Mouse (Mus musculus) CH12.LX (cell line): Measurements from ENCODE around the gene Atp9a. TPM values are rescaled to one million over a fixed set of nuclear protein-coding genes. Genes with fewer than 3 reads are reported as not detected.

Experiments
- DNase-seq: peaks from one replicate; pipeline ENCODE4 v3.0.0-alpha.2; 2013; ENCODE audit errors: extremely low read depth
- H3K27ac ChIP-seq: 2 replicates; pipeline ENCODE4 v1.5.1; 2012; ENCODE audit warnings: low read depth, mild to moderate bottlenecking, control low read depth, moderate library complexity; ENCODE audit not compliant: insufficient read depth
- H3K27me3 ChIP-seq: replicated peaks from 2 replicates; pipeline ENCODE3; 2012; ENCODE audit warnings: inconsistent platforms
- H3K36me3 ChIP-seq, 2 experiments: replicated peaks in 1 of 2; 2 replicates each; pipeline versions ENCODE3 to v1.6.1; 2012; ENCODE audit warnings: inconsistent platforms in 1 of 2, low read length in 1 of 2, mild to moderate bottlenecking in 1 of 2, mixed read lengths in 1 of 2, moderate library complexity in 1 of 2; ENCODE audit not compliant: control insufficient read depth in 1 of 2, insufficient read depth in 1 of 2
- H3K4me1 ChIP-seq, 2 experiments: 2 replicates each; pipeline ENCODE4 v1.6.1; 2012; ENCODE audit warnings: inconsistent platforms in 1 of 2, moderate library complexity in 1 of 2; ENCODE audit not compliant: insufficient read depth in 2 of 2, control insufficient read depth in 1 of 2
- H3K4me2 ChIP-seq: 2 replicates; pipeline ENCODE4 v1.6.1; 2012; ENCODE audit warnings: low read depth, mild to moderate bottlenecking, control low read depth; ENCODE audit not compliant: poor library complexity, insufficient read depth, severe bottlenecking
- H3K4me3 ChIP-seq, 3 experiments: fragments of 150-350 bp in 1 of 3; sonication (generic) in 1 of 3; replicated peaks in 1 of 3; 2 replicates each; pipeline versions ENCODE3 to v1.5.1; 2011 to 2012; ENCODE audit warnings: low read depth in 2 of 3, low read length in 2 of 3, mild to moderate bottlenecking in 2 of 3, moderate library complexity in 2 of 3, control low read depth in 1 of 3, improper control_type of control experiment in 1 of 3, inconsistent platforms in 1 of 3, mixed read lengths in 1 of 3; ENCODE audit not compliant: poor library complexity in 1 of 3
- H3K79me2 ChIP-seq: replicated peaks from 2 replicates; pipeline ENCODE4 v1.6.1; 2012; ENCODE audit warnings: mild to moderate bottlenecking, moderate library complexity; ENCODE audit not compliant: control insufficient read depth, poor library complexity, insufficient read depth, severe bottlenecking; ENCODE audit errors: extremely low read depth
- H3K9ac ChIP-seq: 2 replicates; pipeline ENCODE4 v1.6.1; 2012; ENCODE audit warnings: low read depth, mild to moderate bottlenecking, control low read depth, moderate library complexity; ENCODE audit not compliant: insufficient read depth
- H3K9me3 ChIP-seq: replicated peaks from 2 replicates; pipeline ENCODE3; 2012; ENCODE audit warnings: low read length, inconsistent platforms, mixed read lengths
- BHLHE40 ChIP-seq: IDR thresholded peaks from 2 replicates; pipeline ENCODE4 v1.6.1; 2011; ENCODE audit warnings: mild to moderate bottlenecking, low read depth, low read length, improper control_type of control experiment
- CHD1 ChIP-seq: IDR thresholded peaks from 2 replicates; pipeline ENCODE4 v1.6.1; 2012; ENCODE audit warnings: low read depth, low read length, improper control_type of control experiment, inconsistent platforms
- CTCF ChIP-seq, 2 experiments: IDR thresholded peaks in 1 of 2; conservative IDR thresholded peaks in 1 of 2; 2 replicates each; pipeline ENCODE4 v1.5.1; 2011 to 2012; ENCODE audit warnings: low read depth in 2 of 2, low read length in 2 of 2, improper control_type of control experiment in 1 of 2, inconsistent platforms in 1 of 2, mild to moderate bottlenecking in 1 of 2, moderate library complexity in 1 of 2
- ELF1 ChIP-seq: IDR thresholded peaks from 2 replicates; pipeline ENCODE4 v1.6.1; 2014; ENCODE audit warnings: low read depth, mild to moderate bottlenecking, inconsistent platforms, low read length, improper control_type of control experiment
- ETS1 ChIP-seq: conservative IDR thresholded peaks from 2 replicates; pipeline ENCODE4 v1.6.1; 2012; ENCODE audit warnings: low read depth, mild to moderate bottlenecking, inconsistent platforms, low read length, improper control_type of control experiment, moderate library complexity
- GABPA ChIP-seq: IDR thresholded peaks from 2 replicates; pipeline ENCODE4 v1.6.1; 2012; ENCODE audit warnings: low read depth, low read length, improper control_type of control experiment, inconsistent platforms; ENCODE audit not compliant: insufficient replicate concordance
- HCFC1 ChIP-seq: IDR thresholded peaks from 2 replicates; pipeline ENCODE4 v1.6.1; 2012; ENCODE audit warnings: low read depth, mild to moderate bottlenecking, inconsistent platforms, low read length, improper control_type of control experiment
- IRF4 ChIP-seq: IDR thresholded peaks from 2 replicates; pipeline ENCODE4 v1.6.1; 2014; ENCODE audit warnings: low read depth, mild to moderate bottlenecking, inconsistent platforms, low read length, improper control_type of control experiment
- JUN ChIP-seq: IDR thresholded peaks from 2 replicates; pipeline ENCODE4 v1.6.1; 2011; ENCODE audit warnings: low read depth, mild to moderate bottlenecking, low read length, improper control_type of control experiment, moderate library complexity; ENCODE audit not compliant: insufficient read depth
- JUND ChIP-seq: conservative IDR thresholded peaks from 2 replicates; pipeline ENCODE4 v1.6.1; 2011; ENCODE audit warnings: low read depth, low read length, improper control_type of control experiment
- KAT2A ChIP-seq: IDR thresholded peaks from 2 replicates; pipeline ENCODE4 v1.6.1; 2012; ENCODE audit warnings: low read length, improper control_type of control experiment, inconsistent platforms; ENCODE audit not compliant: insufficient replicate concordance
- MAFK ChIP-seq: IDR thresholded peaks from 2 replicates; pipeline ENCODE4 v1.6.1; 2011; ENCODE audit warnings: low read length, improper control_type of control experiment; ENCODE audit not compliant: insufficient replicate concordance
- MEF2A ChIP-seq: IDR thresholded peaks from 2 replicates; pipeline ENCODE4 v1.6.1; 2014; ENCODE audit warnings: low read depth, mild to moderate bottlenecking, inconsistent platforms, low read length, improper control_type of control experiment, borderline replicate concordance
- NELFE ChIP-seq: IDR thresholded peaks from 2 replicates; pipeline ENCODE4 v1.6.1; 2011; ENCODE audit warnings: low read depth, low read length, improper control_type of control experiment
- PAX5 ChIP-seq: IDR thresholded peaks from 2 replicates; pipeline ENCODE4 v1.6.1; 2012; ENCODE audit warnings: low read length, inconsistent platforms, mixed read lengths
- POLR2AphosphoS2 ChIP-seq: IDR thresholded peaks from 2 replicates; pipeline ENCODE4 v1.6.1; 2011; ENCODE audit warnings: low read depth, low read length, improper control_type of control experiment
- RAD21 ChIP-seq: IDR thresholded peaks from 2 replicates; pipeline ENCODE4 v1.6.1; 2011; ENCODE audit warnings: low read depth, mild to moderate bottlenecking, low read length, improper control_type of control experiment, moderate library complexity
- SIN3A ChIP-seq: IDR thresholded peaks from 2 replicates; pipeline ENCODE4 v1.6.1; 2012; ENCODE audit warnings: low read length, improper control_type of control experiment, inconsistent platforms
- SMC3 ChIP-seq: IDR thresholded peaks from 2 replicates; pipeline ENCODE4 v1.6.1; 2011; ENCODE audit warnings: low read depth, low read length, improper control_type of control experiment
- TCF12 ChIP-seq: IDR thresholded peaks from 2 replicates; pipeline ENCODE4 v1.6.1; 2014; ENCODE audit warnings: low read depth, mild to moderate bottlenecking, inconsistent platforms, low read length, improper control_type of control experiment
- USF1 ChIP-seq: IDR thresholded peaks from 2 replicates; pipeline ENCODE4 v1.6.1; 2014; ENCODE audit warnings: low read depth, mild to moderate bottlenecking, inconsistent platforms, low read length, improper control_type of control experiment
- ZC3H11A ChIP-seq: IDR thresholded peaks from 2 replicates; pipeline ENCODE4 v1.6.1; 2012; ENCODE audit warnings: low read depth, mild to moderate bottlenecking, inconsistent platforms, low read length, improper control_type of control experiment
- dilution Hi-C: fragments of 300-500 bp; cut with MboI; formaldehyde crosslinking; loops from 2 replicates; pipeline ENCODE4 v1.14.3; 2020; ENCODE audit warnings: low sequenced_read_pairs; ENCODE audit not compliant: extremely low pct_unique_long_range_greater_than_20kb, extremely low pct_ligation_motif_present
- in situ Hi-C: fragments of 300-500 bp; cut with MboI; formaldehyde crosslinking; loops from 3 replicates; pipeline ENCODE4 v1.14.3; 2019; ENCODE audit warnings: low sequenced_read_pairs, low pct_ligation_motif_present, low pct_unique_long_range_greater_than_20kb, mixed read lengths
- polyA plus RNA-seq: library from polyadenylated mRNA; unstranded; fragments of >175 nt; gene quantifications from 2 replicates; pipeline ENCODE4 v1.2.1, GENCODE M21; 2012; ENCODE audit warnings: low read depth; ENCODE audit not compliant: insufficient read length
- total RNA-seq, 2 experiments: library from RNA; depleted of rRNA; stranded (reverse); fragments of 300-350 nt in 1 of 2; fragments of >200 nt in 1 of 2; gene quantifications; 2 replicates each; pipeline ENCODE4 v1.2.3; 2012 to 2014

The Atp9a gene
- total and polyA plus RNA-seq, 3 experiments = 18.9 to 43.7 (median 40.1) TPM

DNA sequence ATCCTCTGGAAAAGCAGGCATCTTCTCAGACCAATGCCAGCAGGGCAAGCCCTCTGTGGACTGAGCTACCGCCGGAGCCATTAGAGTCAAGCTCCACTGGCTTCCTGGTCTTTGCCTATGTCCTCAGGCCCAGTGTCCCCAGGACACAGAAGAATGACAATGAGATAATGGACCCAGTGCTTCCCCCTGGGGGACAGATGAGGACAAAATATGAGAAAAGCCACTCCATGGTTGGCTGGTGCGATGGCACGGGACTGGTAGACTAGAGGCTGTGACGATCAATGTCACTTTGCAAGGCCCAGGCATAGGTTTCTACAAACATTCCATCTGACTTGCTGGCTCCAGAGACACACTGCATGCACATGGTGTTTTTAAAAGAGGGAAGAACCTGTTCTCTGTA is 149.2 kb downstream of the Atp9a start:
- Histone ChIP-seq H3K27me3 (no peaks in the 10 kb centered on the region), H3K4me2 (no peak overlapping the region), H3K4me3 (no peak overlapping the region), H3K36me3 (no peaks in the 10 kb centered on the region), H3K79me2 (peaks cover 4% of the 10 kb centered on the region; the same call in 1 of the 2 replicates), H3K9me3 (no peaks in the 10 kb centered on the region), H3K9ac (no peak overlapping the region), H3K27ac (no peak overlapping the region), H3K4me1 (peaks cover 11 to 33% of the 10 kb centered on the region in 2 experiments)
- DNase-seq = peak; percentile 42
- dilution Hi-C loops = no loop called here
- TF ChIP-seq GABPA = no peak
- no peak for TF ChIP-seq IRF4
- no peak for TF ChIP-seq PAX5
- TF ChIP-seq CTCF (conservative IDR thresholded peaks at IDR 0.05 in 1 of 2, IDR thresholded peaks at IDR 0.05 in 1 of 2; ENCODE audit: low read depth in 2 of 2, low read length in 2 of 2) = peak in 1 of 2 experiments; percentile 62; a peak in 2 of 4 replicates
- TF ChIP-seq SMC3 = peak; percentile 71
- no peak for TF ChIP-seq ETS1
- no peak for TF ChIP-seq KAT2A
- TF ChIP-seq BHLHE40 = peak; percentile 54
- no peak for TF ChIP-seq JUND
- no peak for TF ChIP-seq HCFC1
- no peak for TF ChIP-seq MAFK
- peak; percentile 50 for TF ChIP-seq RAD21
- in situ Hi-C loops = loop anchor here (5.0 kb wide), 1 partner anchor 121 kb away; no protein-coding TSS in a partner anchor

GRCm38 (mm10) chr2:168591076-168591475 is 151.1 kb downstream of the Atp9a start:
- peaks cover 13 to 49% of the 10 kb centered on the region in 2 experiments for H3K4me1 ChIP-seq
- no peak overlapping the region for H3K27ac ChIP-seq
- peak overlapping the region; percentile 37; the same call in 1 of the 2 replicates for H3K4me2 ChIP-seq

More at GRCm38 (mm10) chr2:168591076-168591475, 151.1 kb downstream of the Atp9a start:
- H3K9ac ChIP-seq = 0 out of 2 replicates have a peak overlapping the region, but pooled peaks have one; percentile 13
- DNase-seq = peak; percentile 31
- H3K36me3 ChIP-seq = peaks cover 0 to 12% of the 10 kb centered on the region in 2 experiments
- no peak for TF ChIP-seq KAT2A
- no peak for TF ChIP-seq NELFE
- no peak for TF ChIP-seq ELF1
- TF ChIP-seq JUN = no peak
- no peak for TF ChIP-seq TCF12
- no peak for TF ChIP-seq USF1
- TF ChIP-seq SMC3 = no peak
- no peak for TF ChIP-seq GABPA
- no peak for TF ChIP-seq SIN3A
- TF ChIP-seq ZC3H11A = no peak
- no peak for TF ChIP-seq MEF2A
- no peak for TF ChIP-seq POLR2AphosphoS2
- no peak for TF ChIP-seq CHD1
- no peak for TF ChIP-seq ETS1
- dilution Hi-C loops = no loop called here
- no peak overlapping the region for H3K4me3 ChIP-seq
- H3K79me2 ChIP-seq = peaks cover 4% of the 10 kb centered on the region; the same call in 1 of the 2 replicates
- no peaks in the 10 kb centered on the region for H3K27me3 ChIP-seq
- H3K9me3 ChIP-seq = no peaks in the 10 kb centered on the region
- in situ Hi-C loops = loop anchor here (5.0 kb wide), 1 partner anchor 119 kb away; no protein-coding TSS in a partner anchor
